Mouse (Mus musculus): ENCODE results near the gene Pdpk1. TPM values are rescaled to one million over a fixed set of nuclear protein-coding genes. Genes with fewer than 3 reads are reported as not detected.
"Not testable (repeated sequence)": the region's sequence is repeated elsewhere in the genome, so short reads cannot be mapped to it uniquely, and the experiment has no call there.

Gene Pdpk1
- polyA plus RNA-seq, 1 experiment: 3.7 TPM

DNA sequence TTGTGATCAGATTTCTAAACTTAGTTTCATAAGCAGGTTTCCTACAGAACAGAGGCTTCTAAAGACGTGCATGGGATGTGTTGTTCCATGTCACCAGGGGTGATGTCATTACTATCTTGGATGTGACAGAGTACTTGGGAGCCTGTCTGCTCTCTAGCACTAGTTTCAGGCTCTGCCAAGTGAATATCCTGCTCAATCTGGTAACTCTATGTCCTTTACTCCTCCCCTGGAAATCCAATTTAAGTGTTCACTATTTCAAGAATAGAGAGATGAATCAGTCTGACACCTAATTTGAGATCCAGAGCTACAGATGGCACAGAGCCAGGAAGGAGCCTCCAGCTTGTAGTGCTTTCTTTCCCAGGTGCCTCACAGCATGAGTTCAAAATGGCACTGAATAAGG is 41.8 kb downstream of the Pdpk1 start:
- H3K4me1 ChIP-seq (ENCODE audit: control insufficient read depth): peaks cover 6% of the 10 kb centered on the region
- no peaks in the 10 kb centered on the region for H3K27me3 ChIP-seq (ENCODE audit: control insufficient read depth)
- H3K4me3 ChIP-seq (replicated peaks): no peak overlapping the region
- no peaks in the 10 kb centered on the region for H3K9me3 ChIP-seq (ENCODE audit: control insufficient read depth, low read length)
- no peak for TF ChIP-seq TAL1 (IDR thresholded peaks at IDR 0.05; ENCODE audit: low read length)
- TF ChIP-seq GATA1 (IDR thresholded peaks at IDR 0.05; ENCODE audit: low read length): no peak
- H3K36me3 ChIP-seq (ENCODE audit: control insufficient read depth): peaks cover 73% of the 10 kb centered on the region

DNA sequence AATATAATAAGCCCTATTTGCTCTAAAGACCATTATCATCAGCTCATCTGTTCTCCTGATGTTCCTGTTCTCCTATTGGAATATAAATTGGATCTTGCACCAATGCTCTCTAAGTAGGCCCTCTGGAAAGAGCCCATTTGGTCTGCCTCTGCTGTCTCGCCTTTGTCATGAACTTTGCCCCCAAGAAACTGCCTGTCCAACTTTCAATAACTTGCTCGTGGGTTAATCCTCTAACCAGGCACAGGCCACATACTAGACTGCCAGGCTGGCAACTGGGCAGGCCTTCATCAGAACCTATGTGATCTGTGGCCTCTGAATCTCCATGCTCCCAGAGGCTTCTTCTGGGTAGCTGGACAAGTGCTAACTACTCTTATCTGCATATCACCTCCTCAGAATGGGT is 45.6 kb downstream of the Pdpk1 start:
- no peaks in the 10 kb centered on the region for H3K27me3 ChIP-seq (ENCODE audit: control insufficient read depth)

GRCm38 (mm10) chr17:24098354-24098753 is 52.4 kb downstream of the Pdpk1 start:
- H3K4me3 ChIP-seq (replicated peaks): no peak overlapping the region
- H3K9me3 ChIP-seq (ENCODE audit: control insufficient read depth, low read length): no peaks in the 10 kb centered on the region
- TF ChIP-seq TAL1 (IDR thresholded peaks at IDR 0.05; ENCODE audit: low read length): no peak
- TF ChIP-seq GATA1 (IDR thresholded peaks at IDR 0.05; ENCODE audit: low read length): no peak
- H3K27me3 ChIP-seq (ENCODE audit: control insufficient read depth): no peaks in the 10 kb centered on the region
- no peaks in the 10 kb centered on the region for H3K4me1 ChIP-seq (ENCODE audit: control insufficient read depth)
- H3K36me3 ChIP-seq (ENCODE audit: control insufficient read depth): peaks cover 81% of the 10 kb centered on the region

More for the DNA sequence above, 45.6 kb downstream of the Pdpk1 start:
- H3K9me3 ChIP-seq (ENCODE audit: control insufficient read depth, low read length): no peaks in the 10 kb centered on the region
- peaks cover 95% of the 10 kb centered on the region for H3K36me3 ChIP-seq (ENCODE audit: control insufficient read depth)
- no peak overlapping the region for H3K4me3 ChIP-seq (replicated peaks)
- no peak for TF ChIP-seq TAL1 (IDR thresholded peaks at IDR 0.05; ENCODE audit: low read length)
- no peak for TF ChIP-seq GATA1 (IDR thresholded peaks at IDR 0.05; ENCODE audit: low read length)
- no peaks in the 10 kb centered on the region for H3K4me1 ChIP-seq (ENCODE audit: control insufficient read depth)

- Histone ChIP-seq H3K9me3 (ENCODE audit: control insufficient read depth, low read length) (no peaks in the 10 kb centered on the region), H3K27me3 (ENCODE audit: control insufficient read depth) (no peaks in the 10 kb centered on the region), H3K4me3 (replicated peaks) (no peak overlapping the region), H3K36me3 (ENCODE audit: control insufficient read depth) (peaks cover 90% of the 10 kb centered on the region), H3K4me1 (ENCODE audit: control insufficient read depth) (no peaks in the 10 kb centered on the region)
- TF ChIP-seq GATA1 (IDR thresholded peaks at IDR 0.05; ENCODE audit: low read length) (no peak), TAL1 (IDR thresholded peaks at IDR 0.05; ENCODE audit: low read length) (no peak)
These were observed 60.1 kb downstream of the Pdpk1 start for GRCm38 (mm10) chr17:24090575-24090974.

GRCm38 (mm10) chr17:24086399-24086798 is 64.3 kb downstream of the Pdpk1 start:
- H3K36me3 ChIP-seq (ENCODE audit: control insufficient read depth): peaks cover 84% of the 10 kb centered on the region
- not testable (repeated sequence) for H3K4me3 ChIP-seq (replicated peaks); H3K9me3 ChIP-seq (ENCODE audit: control insufficient read depth, low read length); H3K4me1 ChIP-seq (ENCODE audit: control insufficient read depth); H3K27me3 ChIP-seq (ENCODE audit: control insufficient read depth)

DNA sequence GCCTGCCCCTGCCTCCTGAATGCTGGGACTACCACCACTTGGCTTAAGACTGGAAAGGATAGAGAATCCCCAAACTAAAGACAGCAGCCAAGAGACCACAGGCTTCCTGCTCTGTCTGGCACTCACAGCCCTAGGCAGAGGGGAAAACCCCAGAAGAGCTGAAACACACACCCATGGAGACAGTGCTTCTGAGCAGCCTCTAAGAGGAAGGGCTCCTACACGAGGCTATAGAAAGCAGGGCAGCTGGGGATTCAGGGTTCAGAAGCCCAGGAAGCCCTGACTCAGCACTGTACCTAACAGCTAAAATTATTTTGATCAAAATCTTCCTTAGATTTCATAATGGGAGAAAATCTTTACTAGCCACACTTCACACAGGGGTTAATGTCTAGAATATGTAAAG is 66.1 kb downstream of the Pdpk1 start:
- no peaks in the 10 kb centered on the region for H3K9me3 ChIP-seq (ENCODE audit: control insufficient read depth, low read length)
- H3K4me1 ChIP-seq (ENCODE audit: control insufficient read depth): no peaks in the 10 kb centered on the region; the same call in 1 of the 2 replicates
- H3K36me3 ChIP-seq (ENCODE audit: control insufficient read depth): peaks cover 85% of the 10 kb centered on the region

GRCm38 (mm10) chr17:24077101-24077500 is 73.6 kb downstream of the Pdpk1 start:
- TF ChIP-seq TAL1 (IDR thresholded peaks at IDR 0.05; ENCODE audit: low read length) (no peak), GATA1 (IDR thresholded peaks at IDR 0.05; ENCODE audit: low read length) (no peak)
- H3K9me3 ChIP-seq (ENCODE audit: control insufficient read depth, low read length): no peaks in the 10 kb centered on the region
- no peak overlapping the region for H3K4me3 ChIP-seq (replicated peaks)
- H3K36me3 ChIP-seq (ENCODE audit: control insufficient read depth): peaks cover 65% of the 10 kb centered on the region
- no peaks in the 10 kb centered on the region for H3K27me3 ChIP-seq (ENCODE audit: control insufficient read depth)
- peaks cover 14% of the 10 kb centered on the region for H3K4me1 ChIP-seq (ENCODE audit: control insufficient read depth)

More for the DNA sequence above, 66.1 kb downstream of the Pdpk1 start:
- H3K27me3 ChIP-seq (ENCODE audit: control insufficient read depth): no peaks in the 10 kb centered on the region
- H3K4me3 ChIP-seq (replicated peaks): no peak overlapping the region
- TF ChIP-seq GATA1 (IDR thresholded peaks at IDR 0.05; ENCODE audit: low read length) (no peak), TAL1 (IDR thresholded peaks at IDR 0.05; ENCODE audit: low read length) (no peak)

- Histone ChIP-seq H3K4me3 (replicated peaks) (peak within 1 kb of the TSS; percentile 89), H3K36me3 (ENCODE audit: control insufficient read depth) (peaks cover 36% of the 10 kb centered on the region), H3K4me1 (ENCODE audit: control insufficient read depth) (peaks cover 20% of the 10 kb centered on the region), H3K9me3 (ENCODE audit: control insufficient read depth, low read length) (no peaks in the 10 kb centered on the region), H3K27me3 (ENCODE audit: control insufficient read depth) (no peaks in the 10 kb centered on the region)
- TF ChIP-seq GATA1 (IDR thresholded peaks at IDR 0.05; ENCODE audit: low read length) (no peak), TAL1 (IDR thresholded peaks at IDR 0.05; ENCODE audit: low read length) (no peak)
These were observed 77.6 kb downstream of the Pdpk1 start, which contains the start of gene Kctd5 for GRCm38 (mm10) chr17:24072919-24073696. Kctd5 (minus strand) TSS chr17:24073485.

GRCm38 (mm10) chr17:24069531-24069930 is 81.2 kb downstream of the Pdpk1 start:
- Histone ChIP-seq H3K27me3 (ENCODE audit: control insufficient read depth) (no peaks in the 10 kb centered on the region), H3K9me3 (ENCODE audit: control insufficient read depth, low read length) (no peaks in the 10 kb centered on the region), H3K4me3 (replicated peaks) (no peak overlapping the region), H3K4me1 (ENCODE audit: control insufficient read depth) (peaks cover 18% of the 10 kb centered on the region), H3K36me3 (ENCODE audit: control insufficient read depth) (peaks cover 28% of the 10 kb centered on the region)
- TF ChIP-seq GATA1 (IDR thresholded peaks at IDR 0.05; ENCODE audit: low read length) (no peak), TAL1 (IDR thresholded peaks at IDR 0.05; ENCODE audit: low read length) (no peak)

All from erythroblast, embryonic 14.5 days (primary cell).